Mouse (Mus musculus): ENCODE measurements around the gene Avpr1a. TPM values are rescaled to one million over a fixed set of nuclear protein-coding genes. Genes with fewer than 3 reads are reported as not detected.

Avpr1a gene
- polyA plus RNA-seq, 1 experiment from 2014 or later, result 0.12 TPM

DNA sequence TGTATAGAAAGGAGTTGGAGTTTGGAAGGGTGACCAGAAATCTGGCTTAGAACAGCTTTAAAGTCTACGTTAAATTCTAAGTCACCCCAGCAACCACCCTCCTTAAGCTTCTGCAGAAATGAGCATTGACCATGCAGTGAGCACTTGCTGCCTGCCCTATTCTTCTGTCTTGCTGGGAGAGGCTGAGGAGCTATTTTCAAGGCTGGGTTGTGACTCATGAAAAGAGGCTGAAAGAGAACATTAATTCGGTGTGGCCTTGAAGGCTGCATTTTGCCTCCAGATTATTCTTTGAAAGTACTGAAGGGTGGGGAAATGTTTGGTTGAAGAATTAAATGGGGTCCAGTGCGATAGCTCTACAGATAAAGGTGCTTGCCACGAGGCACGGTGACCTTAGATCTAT is 28.5 kb downstream of the Avpr1a start:
- no peaks in the 10 kb centered on the region for H3K27me3 ChIP-seq (replicated peaks)
- no peak overlapping the region for H3K27ac ChIP-seq (replicated peaks)
- no peaks in the 10 kb centered on the region for H3K4me1 ChIP-seq
- H3K9ac ChIP-seq, result no peak overlapping the region
- H3K4me3 ChIP-seq, result no peak overlapping the region
- H3K4me2 ChIP-seq, result no peak overlapping the region
- H3K9me3 ChIP-seq, result no peaks in the 10 kb centered on the region
- H3K36me3 ChIP-seq, result no peaks in the 10 kb centered on the region
- WGBS, result 76% methylated on average over 5 of the region's 5 CpGs
- no peak for ATAC-seq (ENCODE audit: extremely low read depth, insufficient number of reproducible peaks, low FRiP score, low TSS enrichment)

DNA sequence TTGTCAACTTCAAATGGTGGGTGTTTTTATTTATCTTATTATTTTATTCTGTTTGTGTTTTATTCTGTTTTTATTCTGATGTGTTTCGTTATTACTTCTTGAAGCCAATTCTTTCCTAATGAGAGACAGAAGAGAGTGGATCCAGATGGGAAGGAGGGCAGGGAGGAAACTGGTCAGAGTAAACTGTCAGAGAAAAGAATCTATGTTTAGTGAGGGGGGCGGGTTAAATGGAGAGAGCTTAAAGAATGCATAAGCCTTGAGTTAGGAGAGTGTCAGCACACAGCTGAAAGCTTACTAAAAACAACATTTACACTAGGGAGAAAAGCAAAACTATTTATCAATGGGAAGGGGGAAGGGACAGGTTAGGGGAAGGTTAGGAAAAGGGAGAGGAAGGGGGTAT is 50.3 kb downstream of the Avpr1a start:
- no peak for ATAC-seq (ENCODE audit: extremely low read depth, insufficient number of reproducible peaks, low FRiP score, low TSS enrichment)
- Histone ChIP-seq H3K36me3 (no peaks in the 10 kb centered on the region), H3K9me3 (no peaks in the 10 kb centered on the region), H3K27me3 (replicated peaks) (no peaks in the 10 kb centered on the region), H3K4me1 (no peaks in the 10 kb centered on the region), H3K27ac (replicated peaks) (no peak overlapping the region), H3K9ac (no peak overlapping the region), H3K4me2 (no peak overlapping the region), H3K4me3 (no peak overlapping the region)
- 57% methylated on average over 2 of the region's 2 CpGs for WGBS

DNA sequence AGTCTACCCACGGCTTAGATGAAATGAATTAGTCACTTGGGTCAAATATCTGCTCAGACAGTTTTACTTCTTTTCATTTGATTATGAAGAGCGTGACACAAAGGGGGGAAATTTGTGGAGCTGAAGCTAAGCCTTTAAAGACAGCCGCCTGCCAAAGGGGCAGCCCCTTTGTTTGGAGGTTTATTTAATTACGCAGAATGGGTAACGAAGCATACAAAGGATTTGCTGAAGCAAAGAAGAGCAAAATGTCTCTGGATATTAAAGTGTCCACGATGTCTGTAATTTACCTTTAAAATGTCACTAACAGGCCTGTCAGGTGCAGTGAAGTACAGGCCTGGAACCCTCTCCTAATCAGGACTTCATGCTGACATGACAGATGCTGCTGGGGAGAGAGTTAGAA is 51.0 kb downstream of the Avpr1a start:
- Histone ChIP-seq H3K4me1 (no peaks in the 10 kb centered on the region), H3K4me3 (no peak overlapping the region), H3K27me3 (replicated peaks) (no peaks in the 10 kb centered on the region), H3K4me2 (no peak overlapping the region), H3K36me3 (no peaks in the 10 kb centered on the region), H3K27ac (replicated peaks) (no peak overlapping the region), H3K9ac (no peak overlapping the region), H3K9me3 (no peaks in the 10 kb centered on the region)
- no peak for ATAC-seq (ENCODE audit: extremely low read depth, insufficient number of reproducible peaks, low FRiP score, low TSS enrichment)
- WGBS, result 81% methylated on average over 6 of the region's 6 CpGs

Other genes starting within 250 kb of the Avpr1a start
- gene Ppm1h, start 230.3 kb downstream of the Avpr1a start, polyA plus RNA-seq (2015; fragmentation: Nextera tagmentation; extraction: Ambion mirVana), result 3.9 and 4.4 TPM in 2 replicates

All from heart, embryonic 13.5 days (tissue).